Mouse (Mus musculus) thymus, postnatal 10 days (tissue): ENCODE results near the gene Ctse.
"Not testable (repeated sequence)": the region's sequence is repeated elsewhere in the genome, so short reads cannot be mapped to it uniquely, and the experiment has no call there.

Source experiments
- DNase-seq, 2 experiments: peaks; one replicate each; pipeline ENCODE4 v3.0.0; 2021; ENCODE audit warnings: low spot score in 2 of 2

The Ctse gene

GRCm38 (mm10) chr1:131637791-131638540 is at the start of gene Ctse:
Gene Ctse (plus strand): TSS chr1:131638306.
- DNase-seq: peak; percentile 52 to 55

DNA sequence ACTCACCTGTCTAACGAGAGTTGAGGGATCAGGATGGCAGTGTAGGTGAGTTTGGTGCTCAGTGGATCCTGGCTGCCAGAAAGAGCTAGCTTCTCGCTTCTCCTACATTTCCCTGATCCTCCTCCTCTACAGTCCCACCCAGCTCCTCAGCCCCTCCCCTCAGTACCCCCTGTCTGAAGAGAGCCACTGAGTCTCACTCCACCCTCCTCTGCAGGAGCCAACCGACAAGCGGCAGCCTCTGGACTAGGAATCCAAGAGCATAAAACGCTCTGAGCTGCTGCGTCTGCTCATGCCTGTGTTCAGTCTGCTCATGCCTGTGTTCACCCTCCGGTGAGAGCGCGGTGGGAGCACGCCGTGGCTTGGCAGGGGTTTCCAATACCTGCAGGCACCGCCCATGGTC is 39.2 kb upstream of the Ctse start, which contains the start of gene Avpr1b:
Gene Avpr1b (plus strand): TSS at position 335 of the 400 bp plus-strand sequence.
- no peak for DNase-seq

GRCm38 (mm10) chr1:131600314-131600713 is 37.8 kb upstream of the Ctse start:
- peak in 1 of 2 experiments; percentile 21 for DNase-seq

DNA sequence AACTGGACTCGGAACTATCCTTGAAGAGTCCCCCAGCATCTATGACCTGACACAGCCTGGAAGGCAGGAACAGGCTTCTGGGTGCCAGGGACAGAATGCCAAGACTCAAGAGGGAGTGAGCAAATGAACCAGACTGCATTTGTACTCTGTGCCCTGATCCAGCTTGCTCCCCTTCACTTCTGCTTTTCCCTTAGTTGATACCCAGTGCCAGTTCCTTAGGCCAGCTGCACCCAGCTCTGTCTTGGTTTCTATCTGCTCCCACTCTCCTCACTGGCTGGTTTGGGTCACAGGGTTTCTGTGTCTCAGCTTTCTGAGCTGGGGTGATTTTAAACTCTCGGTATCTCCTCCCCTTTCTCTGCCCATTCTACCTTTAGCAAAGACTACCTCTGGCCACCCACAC is 31.4 kb upstream of the Ctse start:
- DNase-seq: no peak

GRCm38 (mm10) chr1:131612556-131613155 is 25.4 kb upstream of the Ctse start:
- peak; percentile 10 to 44 for DNase-seq

- peak; percentile 67 to 91 for DNase-seq
Measured at GRCm38 (mm10) chr1:131613361-131614133, 24.6 kb upstream of the Ctse start.

GRCm38 (mm10) chr1:131614641-131615040 is 23.5 kb upstream of the Ctse start:
- DNase-seq: no peak

DNA sequence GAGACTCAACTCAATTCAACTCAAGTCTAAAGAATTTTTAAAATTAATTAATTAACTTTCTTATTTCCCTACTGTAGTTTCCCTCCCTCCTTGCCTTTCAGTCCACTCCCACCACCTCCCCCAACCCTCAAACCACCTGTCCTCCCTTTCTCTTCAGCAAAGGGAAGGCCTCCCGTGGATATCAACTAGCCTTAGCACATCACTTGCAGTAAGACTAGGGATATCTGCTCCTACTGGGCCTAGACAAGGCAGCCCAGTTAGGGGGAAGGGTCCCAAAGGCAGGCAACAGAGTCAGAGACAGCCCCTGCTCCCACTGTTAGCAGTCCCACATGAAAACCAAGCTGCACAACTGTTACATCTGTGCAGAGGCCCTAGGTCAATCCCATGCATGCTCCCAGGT is 22.0 kb upstream of the Ctse start:
- no peak for DNase-seq

- no peak for DNase-seq
Measured at GRCm38 (mm10) chr1:131616546-131617220, 21.4 kb upstream of the Ctse start.

GRCm38 (mm10) chr1:131618576-131618975 is 19.5 kb upstream of the Ctse start:
- DNase-seq: no peak

DNA sequence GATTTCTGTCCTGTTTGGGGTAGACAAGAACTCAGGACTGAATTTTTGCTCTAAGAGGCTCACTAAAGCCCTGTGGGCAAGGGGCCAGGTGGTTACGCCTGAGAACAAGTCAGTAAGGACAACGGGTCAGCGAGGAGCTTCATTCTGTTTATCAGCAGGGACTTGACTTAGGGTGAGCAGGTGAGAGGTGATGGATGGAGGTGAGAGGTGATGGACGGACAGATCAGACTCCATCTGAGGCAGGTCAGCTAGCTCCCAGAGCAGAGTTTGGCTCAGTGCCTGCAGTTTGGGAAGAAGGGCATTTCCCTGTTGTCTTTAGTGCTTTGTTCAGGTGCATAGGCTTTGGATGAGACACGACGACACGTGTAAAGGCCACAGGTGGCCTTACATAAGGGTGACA is 18.8 kb upstream of the Ctse start:
- DNase-seq: no peak

GRCm38 (mm10) chr1:131623644-131624043 is 14.5 kb upstream of the Ctse start:
- DNase-seq: no peak

GRCm38 (mm10) chr1:131624175-131624835 is 13.8 kb upstream of the Ctse start:
- no peak for DNase-seq

GRCm38 (mm10) chr1:131626200-131626599 is 11.9 kb upstream of the Ctse start:
- no peak for DNase-seq

DNA sequence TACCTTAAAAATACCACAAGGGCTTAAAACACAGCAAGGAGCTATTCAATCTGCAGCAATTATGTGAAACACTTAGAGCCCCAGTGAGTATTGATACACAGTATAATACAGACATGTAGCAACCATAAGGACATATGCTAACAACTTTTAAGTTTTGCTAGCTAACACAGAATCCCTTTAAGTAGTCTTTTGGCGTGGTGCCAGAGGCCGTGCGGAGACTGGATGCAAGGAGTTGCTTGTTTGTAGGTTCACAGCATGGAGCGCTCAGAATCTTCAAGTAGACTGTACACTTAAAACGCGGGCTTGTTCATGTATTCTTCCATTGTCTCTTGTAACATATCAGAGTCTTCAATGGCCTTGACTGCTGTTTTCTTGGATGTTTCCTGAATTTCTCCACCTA is 5.9 kb upstream of the Ctse start:
- DNase-seq: not testable (repeated sequence)

- DNase-seq: no peak
Measured at GRCm38 (mm10) chr1:131634495-131634894, 3.6 kb upstream of the Ctse start.

DNA sequence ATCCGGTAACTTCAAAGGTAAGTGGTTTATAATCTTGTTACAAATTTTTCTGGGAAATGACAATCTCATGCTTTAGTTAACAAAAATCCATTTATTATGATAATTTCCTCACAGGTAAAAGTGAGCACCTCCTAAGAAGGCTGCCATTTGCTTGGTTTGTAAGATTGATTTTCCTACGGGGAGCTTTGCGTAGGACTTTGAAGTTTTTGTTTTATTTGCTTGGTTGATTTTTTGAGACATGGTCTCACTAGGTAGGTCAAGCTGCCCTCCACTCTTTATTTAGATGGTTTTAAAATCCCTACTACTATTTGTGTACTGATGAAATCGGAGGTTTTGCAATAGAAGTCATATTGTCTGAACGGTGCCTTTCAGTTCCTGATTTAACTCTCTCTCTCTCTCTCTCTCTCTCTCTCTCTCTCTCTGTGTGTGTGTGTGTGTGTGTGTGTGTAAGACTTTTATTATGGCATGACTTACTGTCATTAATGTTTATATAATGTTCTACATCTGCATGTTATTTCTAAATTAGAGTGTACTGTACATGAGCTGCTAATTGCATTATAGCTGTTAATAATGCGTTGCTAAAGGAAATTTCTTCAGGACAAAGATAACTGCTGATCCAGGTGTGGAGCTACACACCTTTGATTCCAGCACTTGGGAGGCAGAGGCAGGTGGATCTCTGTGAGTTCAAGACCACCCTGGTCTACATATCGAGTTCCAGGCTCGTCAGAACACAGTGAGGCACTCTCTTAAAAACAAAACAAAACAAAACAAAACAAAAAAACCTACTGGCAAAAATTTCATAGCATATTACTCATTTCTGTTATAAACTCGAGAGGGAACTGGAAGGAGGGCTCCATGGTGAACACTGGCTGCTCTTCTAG is 675 bp downstream of the Ctse start:
- DNase-seq: no peak

DNA sequence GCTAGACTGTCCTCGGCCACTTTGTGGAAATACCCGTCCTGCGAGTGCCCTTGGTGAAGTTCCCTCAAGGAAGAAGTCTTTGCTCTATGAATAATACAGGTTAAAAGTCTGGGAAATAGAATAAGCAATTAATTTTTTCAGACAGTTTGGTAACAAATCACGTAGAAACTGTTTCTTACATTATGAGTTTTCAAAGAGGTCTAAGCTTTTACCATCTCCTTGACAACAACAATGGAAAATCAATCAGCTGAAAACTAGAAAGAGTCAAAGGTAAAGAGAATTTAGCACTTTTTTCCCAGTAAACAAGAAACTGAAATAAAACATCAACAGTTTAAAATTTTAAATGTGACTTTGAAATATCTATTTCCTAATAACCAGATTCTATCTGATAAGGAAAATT is 2.0 kb downstream of the Ctse start:
- no peak for DNase-seq

GRCm38 (mm10) chr1:131641565-131641964 is 3.5 kb downstream of the Ctse start:
- no peak for DNase-seq

DNA sequence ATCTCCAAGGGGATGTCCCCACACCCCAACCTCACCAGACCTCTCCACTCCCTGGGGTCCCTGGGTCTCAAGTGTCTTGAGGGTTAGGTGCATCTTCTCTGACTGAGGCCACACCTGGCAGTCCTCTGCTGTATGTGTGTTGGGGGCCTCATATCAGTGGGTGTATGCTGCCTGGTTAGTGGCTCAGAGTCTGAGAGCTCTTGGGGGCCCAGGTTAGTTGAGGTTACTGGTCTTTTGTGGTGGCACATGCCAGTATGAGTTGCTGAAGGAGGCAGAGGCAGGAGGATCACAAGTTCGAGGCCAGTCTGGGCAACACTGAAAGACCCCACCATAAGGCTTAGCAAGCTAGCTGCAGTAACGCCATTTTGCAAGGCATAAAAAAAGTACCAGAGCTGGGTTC is 4.1 kb downstream of the Ctse start:
- DNase-seq: no peak
